Mouse (Mus musculus) bone marrow macrophage, adult 2 months (primary cell): ENCODE results near the gene Ebf1.

Source experiments
- CTCF ChIP-seq: IDR thresholded peaks from 2 replicates; pipeline ENCODE4 v1.5.1; 2012; ENCODE audit warnings: low read depth, mild to moderate bottlenecking, low read length, moderate library complexity
- POLR2A ChIP-seq: IDR thresholded peaks from 2 replicates; pipeline ENCODE4 v1.6.1; 2012; ENCODE audit warnings: mild to moderate bottlenecking, low read depth, low read length, borderline replicate concordance

DNA sequence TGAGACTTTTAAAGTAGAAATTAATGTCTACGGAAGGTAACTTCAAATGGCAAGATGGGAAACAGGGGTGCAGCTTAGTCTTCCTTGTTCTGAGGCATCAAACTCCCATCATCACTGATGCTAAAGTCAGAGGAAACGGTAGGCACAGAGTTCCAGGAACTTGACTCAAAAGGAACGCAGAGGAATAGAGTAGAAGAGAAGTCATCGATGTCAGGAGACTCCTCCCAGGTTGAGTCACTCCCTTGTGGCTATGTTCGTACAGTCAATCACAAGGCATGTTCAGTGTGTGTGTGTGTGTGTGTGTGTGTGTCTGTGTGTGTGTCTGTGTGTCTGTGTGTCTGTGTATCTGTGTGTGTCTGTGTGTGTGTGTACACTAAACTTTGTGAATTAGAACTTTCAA lies 108.6 kb downstream of the Ebf1 start:
- no peak for TF ChIP-seq POLR2A
- no peak for TF ChIP-seq CTCF
